Mouse (Mus musculus) CH12.LX (cell line): ENCODE data around the gene Trem3. TPM values are rescaled to one million over a fixed set of nuclear protein-coding genes. Genes with fewer than 3 reads are reported as not detected.

Experiments
- DNase-seq: peaks from one replicate; pipeline ENCODE4 v3.0.0-alpha.2; 2013; ENCODE audit errors: extremely low read depth
- H3K27ac ChIP-seq: 2 replicates; pipeline ENCODE4 v1.5.1; 2012; ENCODE audit warnings: low read depth, mild to moderate bottlenecking, control low read depth, moderate library complexity; ENCODE audit not compliant: insufficient read depth
- H3K27me3 ChIP-seq: replicated peaks from 2 replicates; pipeline ENCODE3; 2012; ENCODE audit warnings: inconsistent platforms
- H3K36me3 ChIP-seq, 2 experiments: replicated peaks in 1 of 2; 2 replicates each; pipeline versions ENCODE3 to v1.6.1; 2012; ENCODE audit warnings: inconsistent platforms in 1 of 2, low read length in 1 of 2, mild to moderate bottlenecking in 1 of 2, mixed read lengths in 1 of 2, moderate library complexity in 1 of 2; ENCODE audit not compliant: control insufficient read depth in 1 of 2, insufficient read depth in 1 of 2
- H3K4me1 ChIP-seq, 2 experiments: 2 replicates each; pipeline ENCODE4 v1.6.1; 2012; ENCODE audit warnings: inconsistent platforms in 1 of 2, moderate library complexity in 1 of 2; ENCODE audit not compliant: insufficient read depth in 2 of 2, control insufficient read depth in 1 of 2
- H3K4me2 ChIP-seq: 2 replicates; pipeline ENCODE4 v1.6.1; 2012; ENCODE audit warnings: low read depth, mild to moderate bottlenecking, control low read depth; ENCODE audit not compliant: poor library complexity, insufficient read depth, severe bottlenecking
- H3K4me3 ChIP-seq, 3 experiments: fragments of 150-350 bp in 1 of 3; sonication (generic) in 1 of 3; replicated peaks in 1 of 3; 2 replicates each; pipeline versions ENCODE3 to v1.5.1; 2011 to 2012; ENCODE audit warnings: low read depth in 2 of 3, low read length in 2 of 3, mild to moderate bottlenecking in 2 of 3, moderate library complexity in 2 of 3, control low read depth in 1 of 3, improper control_type of control experiment in 1 of 3, inconsistent platforms in 1 of 3, mixed read lengths in 1 of 3; ENCODE audit not compliant: poor library complexity in 1 of 3
- H3K79me2 ChIP-seq: replicated peaks from 2 replicates; pipeline ENCODE4 v1.6.1; 2012; ENCODE audit warnings: mild to moderate bottlenecking, moderate library complexity; ENCODE audit not compliant: control insufficient read depth, poor library complexity, insufficient read depth, severe bottlenecking; ENCODE audit errors: extremely low read depth
- H3K9ac ChIP-seq: 2 replicates; pipeline ENCODE4 v1.6.1; 2012; ENCODE audit warnings: low read depth, mild to moderate bottlenecking, control low read depth, moderate library complexity; ENCODE audit not compliant: insufficient read depth
- H3K9me3 ChIP-seq: replicated peaks from 2 replicates; pipeline ENCODE3; 2012; ENCODE audit warnings: low read length, inconsistent platforms, mixed read lengths
- BHLHE40 ChIP-seq: IDR thresholded peaks from 2 replicates; pipeline ENCODE4 v1.6.1; 2011; ENCODE audit warnings: mild to moderate bottlenecking, low read depth, low read length, improper control_type of control experiment
- CHD1 ChIP-seq: IDR thresholded peaks from 2 replicates; pipeline ENCODE4 v1.6.1; 2012; ENCODE audit warnings: low read depth, low read length, improper control_type of control experiment, inconsistent platforms
- CHD2 ChIP-seq: IDR thresholded peaks from 2 replicates; pipeline ENCODE4 v1.6.1; 2011; ENCODE audit warnings: low read length, improper control_type of control experiment
- CTCF ChIP-seq, 2 experiments: IDR thresholded peaks in 1 of 2; conservative IDR thresholded peaks in 1 of 2; 2 replicates each; pipeline ENCODE4 v1.5.1; 2011 to 2012; ENCODE audit warnings: low read depth in 2 of 2, low read length in 2 of 2, improper control_type of control experiment in 1 of 2, inconsistent platforms in 1 of 2, mild to moderate bottlenecking in 1 of 2, moderate library complexity in 1 of 2
- EP300 ChIP-seq: IDR thresholded peaks from 2 replicates; pipeline ENCODE4 v1.6.1; 2011; ENCODE audit warnings: low read length, improper control_type of control experiment
- HCFC1 ChIP-seq: IDR thresholded peaks from 2 replicates; pipeline ENCODE4 v1.6.1; 2012; ENCODE audit warnings: low read depth, mild to moderate bottlenecking, inconsistent platforms, low read length, improper control_type of control experiment
- MAFK ChIP-seq: IDR thresholded peaks from 2 replicates; pipeline ENCODE4 v1.6.1; 2011; ENCODE audit warnings: low read length, improper control_type of control experiment; ENCODE audit not compliant: insufficient replicate concordance
- MEF2A ChIP-seq: IDR thresholded peaks from 2 replicates; pipeline ENCODE4 v1.6.1; 2014; ENCODE audit warnings: low read depth, mild to moderate bottlenecking, inconsistent platforms, low read length, improper control_type of control experiment, borderline replicate concordance
- PAX5 ChIP-seq: IDR thresholded peaks from 2 replicates; pipeline ENCODE4 v1.6.1; 2012; ENCODE audit warnings: low read length, inconsistent platforms, mixed read lengths
- POLR2A ChIP-seq: IDR thresholded peaks from 2 replicates; pipeline ENCODE4 v1.6.1; 2011; ENCODE audit warnings: low read depth, mild to moderate bottlenecking, improper control_type of control experiment, low read length
- POLR2AphosphoS2 ChIP-seq: IDR thresholded peaks from 2 replicates; pipeline ENCODE4 v1.6.1; 2011; ENCODE audit warnings: low read depth, low read length, improper control_type of control experiment
- RAD21 ChIP-seq: IDR thresholded peaks from 2 replicates; pipeline ENCODE4 v1.6.1; 2011; ENCODE audit warnings: low read depth, mild to moderate bottlenecking, low read length, improper control_type of control experiment, moderate library complexity
- TBP ChIP-seq: conservative IDR thresholded peaks from 2 replicates; pipeline ENCODE4 v1.6.1; 2011; ENCODE audit warnings: low read depth, low read length, improper control_type of control experiment
- TCF12 ChIP-seq: IDR thresholded peaks from 2 replicates; pipeline ENCODE4 v1.6.1; 2014; ENCODE audit warnings: low read depth, mild to moderate bottlenecking, inconsistent platforms, low read length, improper control_type of control experiment
- UBTF ChIP-seq: IDR thresholded peaks from 2 replicates; pipeline ENCODE4 v1.6.1; 2012; ENCODE audit warnings: low read depth, mild to moderate bottlenecking, inconsistent platforms, low read length, improper control_type of control experiment, moderate library complexity
- USF1 ChIP-seq: IDR thresholded peaks from 2 replicates; pipeline ENCODE4 v1.6.1; 2014; ENCODE audit warnings: low read depth, mild to moderate bottlenecking, inconsistent platforms, low read length, improper control_type of control experiment
- ZNF384 ChIP-seq: IDR thresholded peaks from 2 replicates; pipeline ENCODE4 v1.6.1; 2012; ENCODE audit warnings: low read depth, low read length, improper control_type of control experiment, inconsistent platforms
- dilution Hi-C: fragments of 300-500 bp; cut with MboI; formaldehyde crosslinking; loops from 2 replicates; pipeline ENCODE4 v1.14.3; 2020; ENCODE audit warnings: low sequenced_read_pairs; ENCODE audit not compliant: extremely low pct_unique_long_range_greater_than_20kb, extremely low pct_ligation_motif_present
- in situ Hi-C: fragments of 300-500 bp; cut with MboI; formaldehyde crosslinking; loops from 3 replicates; pipeline ENCODE4 v1.14.3; 2019; ENCODE audit warnings: low sequenced_read_pairs, low pct_ligation_motif_present, low pct_unique_long_range_greater_than_20kb, mixed read lengths
- polyA plus RNA-seq: library from polyadenylated mRNA; unstranded; fragments of >175 nt; gene quantifications from 2 replicates; pipeline ENCODE4 v1.2.1, GENCODE M21; 2012; ENCODE audit warnings: low read depth; ENCODE audit not compliant: insufficient read length
- total RNA-seq, 2 experiments: library from RNA; depleted of rRNA; stranded (reverse); fragments of 300-350 nt in 1 of 2; fragments of >200 nt in 1 of 2; gene quantifications; 2 replicates each; pipeline ENCODE4 v1.2.3; 2012 to 2014

The Trem3 gene
- total and polyA plus RNA-seq, 3 experiments: not detected

DNA sequence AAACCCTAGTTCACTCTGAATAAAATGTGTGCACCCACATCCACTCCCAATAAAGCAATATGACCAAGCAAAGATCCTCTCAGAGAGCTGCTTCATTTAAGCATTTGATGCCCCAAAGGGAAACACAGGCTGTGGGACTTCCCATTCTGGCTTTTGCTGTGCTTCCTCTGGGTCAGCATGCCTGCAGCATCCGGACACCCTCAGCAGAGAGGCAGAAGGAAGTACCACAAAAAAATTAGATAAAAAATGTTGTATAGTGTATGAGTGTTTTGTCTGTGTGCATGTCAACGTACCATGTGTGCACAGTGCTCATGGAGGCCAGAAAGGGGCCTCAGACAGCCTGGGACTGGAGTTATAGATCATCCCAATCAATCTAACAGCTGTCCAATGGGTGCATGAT, 14.3 kb downstream of the Trem3 start:
- Histone ChIP-seq H3K79me2 (no peaks in the 10 kb centered on the region), H3K4me3 (no peak overlapping the region), H3K27ac (no peak overlapping the region), H3K9ac (no peak overlapping the region), H3K36me3 (no peaks in the 10 kb centered on the region), H3K4me2 (no peak overlapping the region), H3K4me1 (peaks cover 9 to 43% of the 10 kb centered on the region in 2 experiments; a peak in 2 of 4 replicates), H3K27me3 (no peaks in the 10 kb centered on the region), H3K9me3 (peaks cover 12% of the 10 kb centered on the region)
- in situ Hi-C loops (no loop called here), dilution Hi-C loops (no loop called here)
- no peak for TF ChIP-seq TCF12
- no peak for TF ChIP-seq PAX5
- TF ChIP-seq CHD2: no peak
- TF ChIP-seq POLR2A: no peak
- TF ChIP-seq CTCF (conservative IDR thresholded peaks at IDR 0.05 in 1 of 2, IDR thresholded peaks at IDR 0.05 in 1 of 2; ENCODE audit: low read depth in 2 of 2, low read length in 2 of 2): no peak
- TF ChIP-seq MEF2A: no peak
- no peak for TF ChIP-seq HCFC1
- no peak for TF ChIP-seq BHLHE40
- no peak for TF ChIP-seq USF1
- no peak for TF ChIP-seq TBP
- DNase-seq: no peak

DNA sequence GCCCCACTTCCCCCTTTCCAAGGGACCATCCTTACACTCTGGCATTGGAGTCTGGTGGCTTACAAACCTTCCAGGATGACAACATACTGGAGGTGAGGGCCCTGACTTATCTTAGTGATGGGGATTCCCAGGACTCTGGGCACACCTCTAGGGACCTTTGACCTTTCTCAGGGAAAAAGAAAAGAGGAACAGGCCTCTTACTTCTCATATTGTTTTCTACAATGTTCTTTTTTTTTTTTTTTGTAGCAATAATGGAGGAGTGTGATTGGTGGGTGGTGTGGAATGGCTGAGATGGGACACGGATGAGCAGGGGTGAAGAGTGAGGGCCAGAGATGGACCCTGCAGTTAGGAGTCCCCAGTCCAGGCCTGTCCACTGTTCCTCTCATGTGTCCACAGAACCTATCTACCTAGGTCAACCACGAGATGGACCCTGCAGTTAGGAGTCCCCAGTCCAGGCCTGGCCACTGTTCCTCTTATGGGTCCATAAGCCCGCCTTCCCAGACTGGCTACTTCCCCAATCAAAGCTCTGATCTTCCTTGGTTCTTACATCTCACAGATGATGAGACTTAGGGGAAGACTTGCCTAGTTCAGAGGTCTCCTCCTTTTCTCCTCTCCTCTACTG, 16.3 kb downstream of the Trem3 start, which contains the start of gene Treml4:
Treml4 (plus strand) TSS at position 555 of the 622 bp plus-strand sequence.
- H3K4me3 ChIP-seq: no peak within 1 kb of the TSS
- no peak within 1 kb of the TSS for H3K4me2 ChIP-seq
- in situ Hi-C loops: no loop called here
- no peaks in the 10 kb centered on the region for H3K79me2 ChIP-seq
- DNase-seq: peak; percentile 23
- no peak within 1 kb of the TSS for H3K27ac ChIP-seq
- no peaks in the 10 kb centered on the region for H3K36me3 ChIP-seq
- no peak within 1 kb of the TSS for H3K9ac ChIP-seq
- no peaks in the 10 kb centered on the region for H3K27me3 ChIP-seq
- H3K4me1 ChIP-seq: peaks cover 9 to 50% of the 10 kb centered on the region in 2 experiments; a peak in 2 of 4 replicates
- TF ChIP-seq CHD1 (no peak), MAFK (no peak), POLR2A (no peak), EP300 (no peak), UBTF (no peak), POLR2AphosphoS2 (no peak), ZNF384 (peak; percentile 66), RAD21 (no peak)
- dilution Hi-C loops: no loop called here
- H3K9me3 ChIP-seq: peaks cover 11% of the 10 kb centered on the region
